Mouse (Mus musculus) adrenal gland, postnatal 25 days (tissue): ENCODE results near the gene Gm9732. TPM values are rescaled to one million over a fixed set of nuclear protein-coding genes. Genes with fewer than 3 reads are reported as not detected.
A peak's percentile ranks its signal among the peaks of the same experiment; 100 is the strongest.
"Not testable (repeated sequence)": the region's sequence is repeated elsewhere in the genome, so short reads cannot be mapped to it uniquely, and the experiment has no call there.

ENCODE experiments used
- DNase-seq: peaks from one replicate; pipeline ENCODE4 v3.0.0; 2021; ENCODE audit warnings: mixed read lengths
- long read RNA-seq: library from polyadenylated mRNA; stranded (forward); transcript quantifications from one replicate; pipeline ENCODE4 v2.0.0, GENCODE M21; 2021
- total RNA-seq: library from RNA; stranded (reverse); gene quantifications from 2 replicates; pipeline ENCODE4 v1.2.3, GENCODE M21; 2021

Gene Gm9732
- total RNA-seq: not detected in 2 replicates
- long read RNA-seq: 0 reads

DNA sequence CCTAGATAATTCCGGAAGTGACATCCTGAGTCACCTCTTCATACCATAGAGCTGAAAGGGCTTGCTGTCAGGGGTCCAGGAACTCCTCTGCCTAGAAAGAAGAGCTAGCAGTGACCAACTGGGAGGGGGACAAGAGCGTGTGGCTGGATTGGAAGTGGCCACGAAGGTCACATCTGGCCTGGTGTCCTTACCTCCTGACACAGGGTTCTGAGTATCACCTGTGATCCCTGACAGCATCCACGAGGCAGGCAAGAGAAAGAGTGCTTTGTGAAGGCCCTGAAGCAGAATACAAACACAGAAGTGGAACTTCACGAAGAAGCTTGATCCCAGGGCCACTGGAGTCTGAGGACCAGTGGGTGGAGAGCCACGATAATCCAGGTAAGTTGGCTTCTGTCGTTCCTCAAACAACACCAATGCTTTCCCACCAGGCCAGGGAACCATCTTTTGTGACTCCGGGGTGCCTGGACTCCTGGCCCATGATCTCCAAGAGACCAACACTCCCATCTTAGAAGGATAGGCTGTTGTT is at the start of gene Gm9732:
Gene Gm9732, plus strand, starts transcription at position 51 of the 526 bp plus-strand sequence.
- not testable (repeated sequence) for DNase-seq

DNA sequence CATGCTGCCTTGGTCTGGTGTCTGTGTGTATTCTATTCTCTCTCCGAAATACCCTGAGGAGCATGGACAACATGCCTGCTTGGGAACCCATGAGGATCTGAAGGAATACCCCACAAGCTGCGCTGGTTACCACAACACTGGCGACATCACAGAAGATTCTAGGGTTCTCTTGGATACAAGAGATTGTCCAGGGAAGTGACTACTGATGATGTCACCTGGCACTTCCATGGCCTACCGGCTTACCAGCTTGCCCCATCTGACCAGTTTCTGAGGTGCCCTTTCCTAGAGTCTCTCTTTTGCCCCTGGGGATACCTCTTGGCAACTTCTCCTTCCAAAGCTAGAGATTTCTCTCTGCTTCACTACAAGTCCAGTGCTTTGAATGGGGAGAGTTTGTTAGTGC is 39.6 kb upstream of the Gm9732 start, which contains the start of gene Gm8122:
Gene Gm8122, minus strand, starts transcription at position 101 of the 400 bp plus-strand sequence.
- not testable (repeated sequence) for DNase-seq

GRCm38 (mm10) chr14:43237769-43238168 is 37.1 kb upstream of the Gm9732 start:
- DNase-seq: not testable (repeated sequence)

DNA sequence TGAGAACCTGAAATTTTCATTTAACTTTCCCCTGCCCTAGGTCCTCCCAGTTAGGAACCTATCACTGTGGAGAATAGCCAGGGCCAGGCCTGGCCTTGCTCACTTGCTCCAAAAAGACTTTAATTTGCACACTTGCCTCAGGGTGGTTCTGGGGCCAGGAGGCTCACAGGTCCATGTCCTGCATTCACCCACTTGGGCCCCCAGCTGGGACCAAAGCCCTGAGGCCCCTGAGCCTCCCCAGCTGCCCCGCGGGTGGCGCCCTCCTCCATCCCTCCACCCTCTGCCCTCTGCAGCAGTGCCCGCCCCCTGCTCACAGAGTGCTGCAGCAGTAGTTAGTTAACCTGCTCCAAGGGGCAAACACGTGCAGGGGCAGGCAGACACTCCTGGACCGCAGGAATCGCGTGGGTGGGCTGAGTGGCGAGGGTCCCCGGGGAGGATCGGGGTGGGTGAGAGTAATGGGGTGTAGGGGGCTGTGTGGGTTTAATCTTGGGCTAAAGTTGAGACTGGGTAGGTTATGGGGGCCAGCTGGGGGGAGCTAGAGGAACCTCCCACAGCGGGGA is 25.1 kb upstream of the Gm9732 start:
- peak; percentile 11 for DNase-seq

DNA sequence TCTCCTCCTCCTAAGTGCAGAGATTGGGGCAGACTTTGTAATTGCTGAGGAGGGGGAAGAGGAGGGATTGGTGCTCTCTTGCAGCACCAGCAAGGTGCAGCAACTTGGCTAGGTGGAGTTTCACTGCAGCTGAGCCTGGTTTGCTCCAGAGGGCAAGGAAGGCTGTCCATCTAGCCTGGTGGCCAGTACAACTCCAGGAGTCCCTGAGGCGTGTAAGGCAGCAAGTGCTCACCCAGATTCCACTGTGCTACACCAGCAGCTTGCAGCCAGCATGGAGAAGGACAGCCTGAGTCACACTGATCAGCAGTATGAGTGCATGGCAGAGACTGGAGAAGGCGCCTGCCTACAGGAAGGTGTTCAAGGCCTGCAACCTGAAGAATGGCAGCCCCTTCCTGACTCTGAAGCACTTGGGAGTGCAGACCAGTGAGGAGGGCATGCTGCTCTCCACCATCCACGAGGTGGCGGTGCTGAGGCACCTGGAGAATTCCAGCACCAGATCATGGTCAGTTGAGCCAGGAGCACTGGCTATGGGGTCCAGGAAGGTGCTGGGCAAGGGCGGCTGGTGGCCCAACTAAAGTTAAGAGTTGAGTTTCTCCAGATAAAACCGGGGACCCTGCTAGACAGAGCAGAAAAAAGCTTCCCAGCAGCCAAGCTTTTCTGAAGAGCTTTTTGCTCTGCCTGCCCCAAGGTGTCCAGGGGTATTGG is 24.1 kb upstream of the Gm9732 start:
- not testable (repeated sequence) for DNase-seq

- not testable (repeated sequence) for DNase-seq
Measured at GRCm38 (mm10) chr14:43256511-43256910, 18.3 kb upstream of the Gm9732 start.

DNA sequence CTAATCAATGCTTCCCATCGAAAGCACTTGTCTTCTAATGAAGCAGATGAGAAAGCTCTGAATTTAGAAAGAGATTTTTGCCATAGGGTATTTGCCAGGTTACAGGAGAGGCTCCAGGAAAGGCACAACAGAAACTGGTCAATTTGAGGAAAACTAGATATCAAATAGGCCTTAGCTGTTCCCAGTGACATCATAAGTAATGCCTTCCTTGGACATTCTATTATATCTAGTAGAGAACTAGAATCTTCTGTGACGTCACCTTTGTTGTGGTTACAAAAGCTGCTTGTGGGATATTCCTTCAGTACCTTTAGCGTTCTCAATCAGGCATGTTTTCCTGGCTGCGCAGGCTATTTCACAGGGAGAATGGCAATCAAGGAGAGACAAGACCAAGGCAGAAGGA is 16.5 kb upstream of the Gm9732 start, which contains the start of gene Gm8126:
Gene Gm8126, plus strand, starts transcription at position 301 of the 400 bp plus-strand sequence.
- not testable (repeated sequence) for DNase-seq

DNA sequence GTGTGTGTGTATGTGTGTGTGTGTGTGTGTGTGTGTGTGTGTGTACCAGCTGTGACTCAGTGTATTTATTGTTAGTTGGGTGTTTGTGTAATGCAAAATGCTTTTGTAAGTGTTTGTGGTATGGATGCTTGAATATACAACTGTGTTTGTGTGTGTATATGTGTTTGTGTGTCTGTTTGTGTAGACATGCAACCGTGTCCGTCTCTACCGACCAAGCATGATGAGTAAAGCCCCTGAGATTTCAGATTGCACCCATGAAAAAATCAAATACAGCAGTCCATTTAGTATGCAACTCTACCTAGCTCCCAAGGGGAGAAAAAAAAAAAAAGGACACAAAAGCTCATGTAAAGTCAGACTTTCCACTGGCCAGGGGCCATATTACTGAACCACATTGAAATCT is 11.4 kb upstream of the Gm9732 start:
- DNase-seq: not testable (repeated sequence)

GRCm38 (mm10) chr14:43268521-43269084 is 6.2 kb upstream of the Gm9732 start:
- DNase-seq: not testable (repeated sequence)

DNA sequence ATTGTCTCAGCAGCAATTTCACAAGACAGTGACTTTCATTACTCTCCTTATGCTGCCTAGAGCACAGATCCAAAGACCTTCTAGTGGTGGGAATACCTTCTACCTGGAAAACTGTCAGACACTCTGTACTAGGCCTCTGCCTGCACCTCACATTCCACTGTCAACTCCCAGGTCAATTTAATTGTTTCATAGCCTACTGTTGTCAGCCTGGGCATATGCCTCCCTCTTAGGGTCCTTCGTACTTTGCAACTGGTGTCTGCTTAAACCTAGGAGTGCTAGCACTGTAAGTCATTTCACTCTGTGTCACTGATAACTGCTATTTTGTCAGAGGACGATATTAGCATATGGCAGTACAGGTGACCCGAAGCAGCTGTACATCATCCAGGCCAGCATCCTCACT is 5.6 kb upstream of the Gm9732 start:
- not testable (repeated sequence) for DNase-seq

DNA sequence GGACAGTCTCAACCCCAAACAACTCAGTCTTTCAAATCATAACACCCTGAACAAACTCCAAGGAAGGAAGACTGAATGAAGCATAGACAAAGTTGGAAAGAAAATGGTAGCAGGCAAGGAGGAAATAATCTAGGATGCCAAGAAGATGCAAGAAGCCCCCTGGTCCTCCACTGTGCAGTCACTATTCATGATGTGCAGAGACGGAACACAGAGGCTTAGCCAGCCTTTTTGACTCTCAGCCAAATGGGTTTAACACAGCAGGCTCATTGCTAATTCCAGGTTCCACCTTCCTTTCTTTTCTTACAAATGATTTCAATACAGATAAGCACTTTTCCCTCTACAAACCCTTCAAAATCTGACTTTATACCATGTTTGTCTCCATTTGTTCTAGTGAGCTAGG is 1.7 kb upstream of the Gm9732 start:
- not testable (repeated sequence) for DNase-seq

GRCm38 (mm10) chr14:43275752-43276151 is 916 bp downstream of the Gm9732 start:
- DNase-seq: not testable (repeated sequence)

GRCm38 (mm10) chr14:43277468-43277867 is 2.6 kb downstream of the Gm9732 start:
- DNase-seq: not testable (repeated sequence)

- DNase-seq: not testable (repeated sequence)
Measured at GRCm38 (mm10) chr14:43278146-43278545, 3.3 kb downstream of the Gm9732 start.

DNA sequence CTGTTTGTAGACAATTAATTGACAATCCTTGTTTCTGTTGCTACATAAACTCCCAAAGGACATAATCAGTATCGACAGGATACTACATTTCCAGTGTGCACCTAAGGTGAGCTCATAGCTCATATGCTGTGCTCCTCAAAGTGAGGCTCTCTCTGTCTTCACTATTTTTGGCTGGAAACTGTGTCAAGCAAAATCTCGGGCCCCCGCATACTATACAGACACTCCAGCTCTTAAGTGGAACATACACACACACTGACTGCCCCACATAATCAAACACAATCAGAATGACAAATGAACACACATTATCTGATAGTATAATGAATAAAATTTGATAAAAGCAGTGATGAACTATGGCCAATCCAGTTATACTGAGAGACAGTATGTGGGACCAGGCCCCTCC is 3.8 kb downstream of the Gm9732 start:
- not testable (repeated sequence) for DNase-seq

DNA sequence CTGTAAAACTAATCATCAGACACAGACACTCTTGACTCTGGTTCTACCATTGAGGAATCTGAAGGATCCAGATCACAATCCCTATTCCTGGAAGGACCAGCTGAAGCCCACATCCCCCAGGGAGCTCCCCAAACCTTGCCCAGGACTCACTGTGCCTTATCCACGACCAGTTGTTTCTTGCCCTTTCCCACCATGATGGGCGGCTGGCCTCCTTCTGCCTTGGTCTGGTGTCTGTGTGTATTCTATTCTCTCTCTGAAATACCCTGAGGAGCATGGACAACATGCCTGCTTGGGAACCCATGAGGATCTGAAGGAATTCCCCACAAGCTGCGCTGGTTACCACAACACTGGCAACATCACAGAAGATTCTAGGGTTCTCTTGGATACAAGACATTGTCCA is 18.7 kb downstream of the Gm9732 start, which contains the start of gene Gm8127:
Gene Gm8127, minus strand, starts transcription at position 330 of the 400 bp plus-strand sequence.
- not testable (repeated sequence) for DNase-seq

- DNase-seq: not testable (repeated sequence)
Measured at GRCm38 (mm10) chr14:43319516-43319915, 44.7 kb downstream of the Gm9732 start.

GRCm38 (mm10) chr14:43328603-43329002 is 53.8 kb downstream of the Gm9732 start:
- not testable (repeated sequence) for DNase-seq

- DNase-seq: peak; percentile 2
Measured at GRCm38 (mm10) chr14:43331362-43331880, 56.6 kb downstream of the Gm9732 start.

GRCm38 (mm10) chr14:43337646-43338045 is 62.8 kb downstream of the Gm9732 start:
- not testable (repeated sequence) for DNase-seq

DNA sequence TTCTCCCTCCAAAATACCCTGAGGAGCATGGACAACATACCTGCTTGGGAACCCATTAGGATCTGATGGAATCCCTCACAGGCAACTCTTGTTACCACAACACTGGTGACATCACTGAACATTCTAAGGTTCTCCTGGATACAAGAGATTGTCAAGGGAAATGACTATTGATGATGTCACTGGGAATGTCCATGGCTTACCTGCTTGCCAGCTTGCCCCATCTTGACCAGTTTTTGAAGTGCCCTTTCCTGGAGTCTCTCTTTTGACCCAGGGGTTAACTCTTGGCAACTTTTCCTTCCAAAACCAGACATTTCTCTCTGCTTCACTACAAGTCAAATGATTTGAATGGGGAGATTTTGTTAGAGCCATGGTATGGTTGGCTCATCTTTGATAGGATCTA is 72.9 kb downstream of the Gm9732 start, which contains the start of gene 1700001F09Rik:
Gene 1700001F09Rik, minus strand, starts transcription at position 101 of the 400 bp plus-strand sequence.
- not testable (repeated sequence) for DNase-seq

DNA sequence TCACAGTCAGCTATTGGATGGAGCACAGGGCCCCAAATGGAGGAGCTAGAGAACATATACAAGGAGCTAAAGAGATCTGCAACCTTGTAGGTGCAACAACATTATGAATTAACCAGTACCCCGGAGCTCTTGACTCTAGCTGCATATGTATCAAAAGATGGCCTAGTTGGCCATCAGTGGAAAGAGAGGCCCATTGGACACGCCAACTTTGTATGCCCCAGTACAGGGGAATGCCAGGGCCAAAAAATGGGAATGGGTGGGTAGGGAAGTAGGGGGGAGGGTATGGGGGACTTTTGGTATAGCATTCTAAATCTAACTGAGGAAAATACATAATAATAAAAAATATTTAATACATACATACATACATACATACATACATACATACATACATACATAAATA is 78.1 kb downstream of the Gm9732 start:
- DNase-seq: not testable (repeated sequence)
